Comparison of ENCODE assay signal across 16 mouse cellular contexts in genomic region chr9:26663544-26663943, GRCm38 (mm10).
"Had no signal": no experiment of that assay in that cellular context is flagged by ENCODE, and none has a peak within 500 bp of the region (broad histone marks: within the 10 kb centered on the region; RNA-seq: fewer than 3 reads in every experiment).

No protein-coding gene starts in this region.

- H3K4me2 ChIP-seq: kidney, embryonic 15.5 days; limb, embryonic 13.5 days; midbrain, embryonic 12.5 days; neural tube, embryonic 13.5 days; stomach, embryonic 15.5 days had no signal

- ATAC-seq: midbrain, embryonic 16.5 days had no signal

- H3K36me3 ChIP-seq: kidney, embryonic 15.5 days; limb, embryonic 13.5 days; midbrain, embryonic 12.5 days; neural tube, embryonic 13.5 days; stomach, embryonic 15.5 days had no signal

- H3K27me3 ChIP-seq: kidney, embryonic 15.5 days; limb, embryonic 13.5 days; midbrain, embryonic 12.5 days; neural tube, embryonic 13.5 days; stomach, embryonic 15.5 days had no signal

- H3K9me3 ChIP-seq: kidney, embryonic 15.5 days; limb, embryonic 13.5 days; midbrain, embryonic 12.5 days; neural tube, embryonic 13.5 days; stomach, embryonic 15.5 days had no signal

- H3K4me1 ChIP-seq: kidney, embryonic 15.5 days; limb, embryonic 13.5 days; midbrain, embryonic 12.5 days; neural tube, embryonic 13.5 days; stomach, embryonic 15.5 days had no signal

- H3K9ac ChIP-seq: kidney, embryonic 15.5 days; limb, embryonic 13.5 days; liver, embryonic 14.5 days; midbrain, embryonic 12.5 days; neural tube, embryonic 13.5 days; stomach, embryonic 15.5 days had no signal

- DNase-seq: kidney, adult 2 months; kidney, postnatal 14 days; left cerebral cortex, postnatal 4 days; lung, adult 18-20 months; retina, postnatal 1 day; right cerebral cortex, postnatal 4 days; spleen, adult 18-20 months; thymus, adult 2 months; thymus, postnatal 25 days had no signal

- H3K4me3 ChIP-seq: kidney, embryonic 15.5 days; limb, embryonic 13.5 days; midbrain, embryonic 12.5 days; neural tube, embryonic 13.5 days; stomach, embryonic 15.5 days had no signal

- H3K27ac ChIP-seq: kidney, embryonic 15.5 days; limb, embryonic 13.5 days; liver, embryonic 14.5 days; midbrain, embryonic 12.5 days; neural tube, embryonic 13.5 days; stomach, embryonic 15.5 days had no signal
